Mouse (Mus musculus): ENCODE data around the gene Kras. TPM values are rescaled to one million over a fixed set of nuclear protein-coding genes. Genes with fewer than 3 reads are reported as not detected.

Gene Kras
- 64.6 and 65.4 TPM in 2 replicates for polyA plus RNA-seq (2015; fragmentation: Nextera tagmentation; extraction: Ambion mirVana)

DNA sequence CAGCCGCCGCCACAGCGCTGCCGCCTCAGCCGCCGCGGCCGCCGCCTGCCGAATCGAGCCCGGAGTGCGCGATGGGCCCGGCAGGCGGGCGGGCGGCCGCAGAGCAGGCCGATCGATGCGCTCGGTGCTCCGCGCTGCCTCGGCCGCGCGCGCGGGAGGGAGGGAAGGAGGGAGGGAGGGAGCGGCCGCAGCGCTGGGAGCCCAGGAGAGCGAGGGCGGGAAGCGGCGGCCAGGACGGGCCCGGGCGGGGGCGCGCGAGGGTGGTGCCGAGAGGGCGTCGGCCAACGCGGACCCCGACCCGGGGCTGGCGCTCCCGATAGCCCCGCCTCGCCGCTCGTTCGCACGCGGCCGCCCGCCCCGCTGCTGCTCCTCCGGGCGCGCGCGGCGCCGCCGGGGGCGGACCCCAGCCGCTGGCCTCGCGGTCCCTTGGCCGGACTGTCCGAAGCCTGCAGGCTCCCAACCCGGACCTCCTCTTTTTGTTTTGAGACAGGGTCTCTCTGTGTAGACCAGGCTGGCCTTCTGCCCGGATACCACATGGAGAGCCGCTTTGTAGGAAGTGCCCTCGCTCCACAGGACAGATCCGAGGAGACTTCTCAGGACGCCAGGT lies at the start of gene Kras:
TSS of gene Kras (minus strand) at position 55 of the 607 bp plus-strand sequence.
- peaks cover 13% of the 10 kb centered on the region for H3K4me1 ChIP-seq
- H3K4me3 ChIP-seq: peak within 1 kb of the TSS; percentile 86
- peak within 1 kb of the TSS; percentile 96 for H3K9ac ChIP-seq
- no peaks in the 10 kb centered on the region for H3K9me3 ChIP-seq
- H3K36me3 ChIP-seq: peaks cover 3% of the 10 kb centered on the region; the same call in 1 of the 2 replicates
- peak within 1 kb of the TSS; percentile 88 for H3K27ac ChIP-seq
- ATAC-seq (ENCODE audit: insufficient number of reproducible peaks, low FRiP score, low TSS enrichment, low read depth): peak; percentile 92
- no peaks in the 10 kb centered on the region for H3K27me3 ChIP-seq
- 0% methylated on average over 44 of the region's 83 CpGs for WGBS
- H3K4me2 ChIP-seq: peak within 1 kb of the TSS; percentile 66

GRCm38 (mm10) chr6:145297626-145298025 lies 47.6 kb upstream of the Kras start:
- Histone ChIP-seq H3K27me3 (no peaks in the 10 kb centered on the region), H3K4me1 (peaks cover 21% of the 10 kb centered on the region), H3K27ac (no peak overlapping the region), H3K4me3 (no peak overlapping the region), H3K9ac (no peak overlapping the region), H3K9me3 (no peaks in the 10 kb centered on the region), H3K4me2 (no peak overlapping the region), H3K36me3 (no peaks in the 10 kb centered on the region)
- WGBS: 64% methylated on average over 7 of the region's 7 CpGs
- ATAC-seq (ENCODE audit: insufficient number of reproducible peaks, low FRiP score, low TSS enrichment, low read depth): no peak

GRCm38 (mm10) chr6:145296979-145297378 lies 46.9 kb upstream of the Kras start:
- 65% methylated on average over 7 of the region's 7 CpGs for WGBS
- H3K9ac ChIP-seq: no peak overlapping the region
- no peak overlapping the region for H3K4me3 ChIP-seq
- H3K36me3 ChIP-seq: no peaks in the 10 kb centered on the region
- no peaks in the 10 kb centered on the region for H3K27me3 ChIP-seq
- H3K4me1 ChIP-seq: peaks cover 22% of the 10 kb centered on the region
- H3K9me3 ChIP-seq: no peaks in the 10 kb centered on the region
- no peak overlapping the region for H3K27ac ChIP-seq
- no peak overlapping the region for H3K4me2 ChIP-seq
- ATAC-seq (ENCODE audit: insufficient number of reproducible peaks, low FRiP score, low TSS enrichment, low read depth): no peak

DNA sequence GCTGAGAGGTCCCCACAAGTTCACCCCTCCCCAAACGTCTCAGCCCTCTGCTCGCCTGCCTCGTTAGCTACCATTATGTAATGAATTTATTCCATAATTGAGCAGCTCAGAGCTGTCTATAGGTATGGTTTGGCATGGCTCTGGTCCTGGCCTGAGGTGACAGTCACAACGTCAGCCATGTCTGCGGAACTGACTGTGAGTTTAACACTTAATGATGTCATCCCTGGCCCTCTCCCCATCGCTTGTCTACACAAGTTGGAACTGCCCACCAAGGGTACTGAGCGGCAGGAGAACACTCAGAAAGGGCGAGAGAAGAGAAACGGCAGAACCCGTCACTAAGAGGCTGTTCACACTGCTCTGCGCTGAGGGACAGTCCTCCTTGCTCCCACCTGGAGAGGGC lies 45.1 kb upstream of the Kras start:
- Histone ChIP-seq H3K4me2 (no peak overlapping the region), H3K4me1 (peaks cover 35% of the 10 kb centered on the region), H3K27me3 (no peaks in the 10 kb centered on the region), H3K4me3 (no peak overlapping the region), H3K36me3 (no peaks in the 10 kb centered on the region), H3K9me3 (no peaks in the 10 kb centered on the region), H3K9ac (no peak overlapping the region), H3K27ac (no peak overlapping the region)
- no peak for ATAC-seq (ENCODE audit: insufficient number of reproducible peaks, low FRiP score, low TSS enrichment, low read depth)
- WGBS: 60% methylated on average over 11 of the region's 11 CpGs

GRCm38 (mm10) chr6:145293156-145293555 lies 43.1 kb upstream of the Kras start:
- Histone ChIP-seq H3K4me2 (no peak overlapping the region), H3K4me1 (peaks cover 42% of the 10 kb centered on the region), H3K9me3 (no peaks in the 10 kb centered on the region), H3K36me3 (no peaks in the 10 kb centered on the region), H3K27me3 (no peaks in the 10 kb centered on the region), H3K9ac (no peak overlapping the region), H3K27ac (no peak overlapping the region), H3K4me3 (no peak overlapping the region)
- ATAC-seq (ENCODE audit: insufficient number of reproducible peaks, low FRiP score, low TSS enrichment, low read depth): no peak
- WGBS: 77% methylated on average over 6 of the region's 6 CpGs

GRCm38 (mm10) chr6:145291383-145292289 lies 41.6 kb upstream of the Kras start:
- Histone ChIP-seq H3K4me3 (no peak overlapping the region), H3K9ac (no peak overlapping the region), H3K27ac (peak overlapping the region; percentile 65), H3K27me3 (no peaks in the 10 kb centered on the region), H3K9me3 (no peaks in the 10 kb centered on the region), H3K4me1 (peaks cover 29% of the 10 kb centered on the region), H3K4me2 (peak overlapping the region; percentile 10; the same call in 1 of the 2 replicates), H3K36me3 (no peaks in the 10 kb centered on the region)
- ATAC-seq (ENCODE audit: insufficient number of reproducible peaks, low FRiP score, low TSS enrichment, low read depth): no peak
- 28% methylated on average over 13 of the region's 13 CpGs for WGBS

DNA sequence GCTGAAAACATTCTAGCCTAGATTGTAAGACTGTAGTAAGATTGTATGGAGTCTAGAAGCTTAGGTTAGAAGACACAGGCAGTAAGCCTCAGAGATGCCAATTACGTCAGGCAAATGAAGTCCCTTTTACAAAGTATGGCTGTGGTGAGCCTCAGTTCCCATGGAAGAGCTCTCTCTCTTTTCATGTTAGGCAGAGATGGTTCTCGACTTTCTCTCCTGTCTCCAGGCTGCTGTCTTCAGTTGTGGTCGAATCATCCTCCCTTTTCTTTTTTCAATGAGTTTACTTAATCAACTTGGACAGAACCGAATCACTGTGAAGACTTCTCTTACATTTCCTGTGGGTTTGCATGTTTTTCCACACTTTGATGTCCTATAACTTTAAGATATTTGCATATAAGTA lies 35.6 kb upstream of the Kras start:
- Histone ChIP-seq H3K9ac (no peak overlapping the region), H3K4me1 (peaks cover 10% of the 10 kb centered on the region), H3K27me3 (no peaks in the 10 kb centered on the region), H3K36me3 (no peaks in the 10 kb centered on the region), H3K4me3 (no peak overlapping the region), H3K27ac (no peak overlapping the region), H3K9me3 (no peaks in the 10 kb centered on the region), H3K4me2 (no peak overlapping the region)
- WGBS: 80% methylated on average over 4 of the region's 4 CpGs
- ATAC-seq (ENCODE audit: insufficient number of reproducible peaks, low FRiP score, low TSS enrichment, low read depth): no peak

- Histone ChIP-seq H3K9me3 (no peaks in the 10 kb centered on the region), H3K4me3 (no peak overlapping the region), H3K4me2 (no peak overlapping the region), H3K27me3 (no peaks in the 10 kb centered on the region), H3K36me3 (no peaks in the 10 kb centered on the region), H3K4me1 (peaks cover 6% of the 10 kb centered on the region), H3K27ac (no peak overlapping the region), H3K9ac (no peak overlapping the region)
- ATAC-seq (ENCODE audit: insufficient number of reproducible peaks, low FRiP score, low TSS enrichment, low read depth): no peak
- WGBS: 91% methylated on average over 8 of the region's 8 CpGs
Observed at GRCm38 (mm10) chr6:145284286-145284685, 34.2 kb upstream of the Kras start.

- Histone ChIP-seq H3K4me2 (no peak overlapping the region), H3K27me3 (no peaks in the 10 kb centered on the region; the same call in 1 of the 2 replicates), H3K27ac (no peak overlapping the region), H3K4me1 (peaks cover 8% of the 10 kb centered on the region), H3K9ac (no peak overlapping the region), H3K4me3 (no peak overlapping the region), H3K36me3 (no peaks in the 10 kb centered on the region), H3K9me3 (no peaks in the 10 kb centered on the region)
- 58% methylated on average over 9 of the region's 9 CpGs for WGBS
- no peak for ATAC-seq (ENCODE audit: insufficient number of reproducible peaks, low FRiP score, low TSS enrichment, low read depth)
Observed at GRCm38 (mm10) chr6:145277138-145277763, 27.2 kb upstream of the Kras start.

DNA sequence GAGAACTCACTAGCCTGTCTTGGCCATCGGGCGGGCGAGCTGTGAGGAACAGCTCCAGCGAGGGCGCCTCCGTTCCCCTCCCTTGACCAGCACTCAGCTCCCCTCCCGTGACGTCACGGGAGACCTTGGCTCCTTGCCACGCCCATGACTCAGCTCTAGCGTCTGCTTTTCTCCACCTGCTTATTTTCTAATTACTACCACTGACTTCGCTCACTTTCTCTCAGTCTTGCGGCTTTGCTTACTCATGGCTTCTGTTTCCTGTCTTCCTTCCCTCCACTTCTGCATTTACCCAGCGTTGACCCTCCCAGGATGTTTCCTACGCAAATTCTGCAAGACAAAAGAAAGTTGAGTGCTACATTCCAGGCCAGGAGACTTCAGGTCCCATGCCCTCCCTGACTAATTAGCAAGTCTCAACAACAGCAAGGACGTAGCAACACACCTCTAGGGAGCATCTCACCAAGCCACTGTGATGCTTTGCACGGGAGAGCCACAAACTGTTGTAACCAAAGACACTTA lies 26.3 kb upstream of the Kras start:
- peak overlapping the region; percentile 13; the same call in 1 of the 2 replicates for H3K4me3 ChIP-seq
- peaks cover 8% of the 10 kb centered on the region for H3K4me1 ChIP-seq
- peak overlapping the region; percentile 34 for H3K4me2 ChIP-seq
- no peak overlapping the region for H3K9ac ChIP-seq
- no peaks in the 10 kb centered on the region for H3K9me3 ChIP-seq
- no peak for ATAC-seq (ENCODE audit: insufficient number of reproducible peaks, low FRiP score, low TSS enrichment, low read depth)
- no peak overlapping the region for H3K27ac ChIP-seq
- no peaks in the 10 kb centered on the region; the same call in 1 of the 2 replicates for H3K27me3 ChIP-seq
- no peaks in the 10 kb centered on the region for H3K36me3 ChIP-seq
- WGBS: 2% methylated on average over 17 of the region's 17 CpGs

- Histone ChIP-seq H3K4me1 (peaks cover 8% of the 10 kb centered on the region), H3K27me3 (no peaks in the 10 kb centered on the region; the same call in 1 of the 2 replicates), H3K9me3 (no peaks in the 10 kb centered on the region), H3K9ac (no peak overlapping the region), H3K4me2 (peak overlapping the region; percentile 34), H3K36me3 (no peaks in the 10 kb centered on the region), H3K27ac (no peak overlapping the region), H3K4me3 (0 out of 2 replicates have a peak overlapping the region, but pooled peaks have one; percentile 13)
- WGBS: 53% methylated on average over 6 of the region's 6 CpGs
- no peak for ATAC-seq (ENCODE audit: insufficient number of reproducible peaks, low FRiP score, low TSS enrichment, low read depth)
Observed at GRCm38 (mm10) chr6:145275586-145276219, 25.7 kb upstream of the Kras start.
